Mouse (Mus musculus): ENCODE results near the gene Grk2.
"Not testable (repeated sequence)": the region's sequence is repeated elsewhere in the genome, so short reads cannot be mapped to it uniquely, and the experiment has no call there.

The Grk2 gene

DNA sequence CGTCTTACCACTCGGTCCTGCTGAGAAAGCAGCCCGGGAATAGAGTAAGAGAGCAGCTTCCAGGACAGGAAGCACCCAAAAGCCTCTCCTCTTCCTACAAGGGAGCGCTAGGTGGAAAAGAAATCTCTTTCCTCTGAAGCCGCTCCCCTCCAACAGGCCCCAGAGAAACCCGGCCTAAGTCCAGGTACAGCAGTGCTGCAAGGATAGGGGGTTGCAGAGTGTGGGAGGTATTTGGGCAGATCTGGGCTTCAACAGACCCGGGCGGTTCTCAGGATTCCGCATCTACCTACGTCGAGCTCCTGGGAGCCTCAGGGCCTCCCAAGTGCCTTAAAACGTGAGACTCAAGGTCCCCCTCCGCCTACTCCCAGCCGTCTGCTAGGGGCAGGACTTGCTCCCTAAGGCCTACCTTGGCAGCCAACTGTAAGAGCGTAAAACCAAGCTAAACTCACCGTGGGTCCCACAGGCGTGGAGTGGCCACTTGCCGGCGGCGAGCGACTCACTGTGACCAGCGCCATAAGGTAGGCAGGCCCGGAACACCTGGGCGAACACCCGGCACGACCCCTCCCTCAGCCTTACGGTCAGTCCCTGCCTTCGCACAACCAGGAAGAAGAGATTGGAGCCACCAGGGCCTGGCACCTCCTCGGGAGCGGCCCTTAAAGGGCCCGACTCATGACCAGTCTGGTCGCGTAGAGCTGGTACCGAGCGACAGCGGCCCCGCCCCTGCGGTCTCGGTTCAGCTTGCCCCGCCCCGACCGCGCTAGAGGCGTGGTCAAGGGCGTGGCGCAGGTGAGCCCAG is 37.3 kb downstream of the Grk2 start, which contains the start of gene Ssh3:
Ssh3 (minus strand) TSS at position 615 of the 796 bp plus-strand sequence.
- peak; percentile 31 for DNase-seq (ENCODE audit: low spot score)

DNA sequence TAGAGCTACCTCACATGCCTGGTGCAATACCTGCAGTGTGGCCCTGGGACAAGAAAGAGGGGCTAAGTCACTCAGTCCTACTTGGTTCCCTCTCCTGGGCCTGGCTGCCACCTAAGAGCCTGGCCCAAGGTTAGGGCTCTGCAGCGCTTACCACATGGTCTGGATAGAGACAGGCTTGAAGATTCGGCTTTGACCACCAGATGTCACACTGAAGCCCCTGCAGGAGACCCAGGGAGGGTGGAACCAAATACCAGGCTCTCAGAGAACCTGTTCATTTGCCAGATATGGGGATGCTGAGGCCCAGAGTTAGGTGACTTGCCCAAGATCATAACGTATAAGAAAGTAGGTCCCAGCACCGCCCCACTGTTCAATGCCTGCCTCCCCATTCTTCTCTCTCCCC is 40.1 kb downstream of the Grk2 start:
- DNase-seq (ENCODE audit: low spot score), result no peak

DNA sequence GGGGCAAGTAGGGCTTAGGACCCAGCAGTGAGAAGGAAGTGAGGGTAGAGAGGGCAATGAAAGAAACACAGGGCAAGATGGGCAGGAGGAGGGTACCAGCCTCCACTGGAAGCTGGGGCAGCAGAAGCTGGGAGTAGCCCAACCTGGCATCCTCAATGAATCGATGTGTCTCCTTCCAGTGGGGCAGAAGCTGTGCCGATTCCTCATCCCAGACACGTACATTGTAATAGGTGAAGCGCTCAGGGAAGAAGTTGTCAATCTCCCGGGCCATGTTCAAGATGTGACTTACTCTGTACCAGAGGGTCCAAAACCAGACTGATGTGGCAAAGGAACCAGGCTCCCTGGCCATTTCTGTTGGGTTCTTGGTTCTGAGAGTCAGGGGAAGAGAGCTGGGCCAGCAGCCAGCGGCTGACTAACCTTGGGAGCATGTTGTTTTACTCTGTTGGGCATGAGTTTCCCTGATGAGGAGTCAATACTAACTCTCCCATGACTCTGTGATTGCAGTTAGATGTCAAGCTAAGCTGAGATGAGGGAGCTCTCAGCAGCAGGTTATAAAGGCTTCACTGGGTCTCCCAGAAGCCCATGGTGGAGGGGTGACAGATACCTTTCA is 41.7 kb downstream of the Grk2 start:
- DNase-seq (ENCODE audit: low spot score), result no peak

DNA sequence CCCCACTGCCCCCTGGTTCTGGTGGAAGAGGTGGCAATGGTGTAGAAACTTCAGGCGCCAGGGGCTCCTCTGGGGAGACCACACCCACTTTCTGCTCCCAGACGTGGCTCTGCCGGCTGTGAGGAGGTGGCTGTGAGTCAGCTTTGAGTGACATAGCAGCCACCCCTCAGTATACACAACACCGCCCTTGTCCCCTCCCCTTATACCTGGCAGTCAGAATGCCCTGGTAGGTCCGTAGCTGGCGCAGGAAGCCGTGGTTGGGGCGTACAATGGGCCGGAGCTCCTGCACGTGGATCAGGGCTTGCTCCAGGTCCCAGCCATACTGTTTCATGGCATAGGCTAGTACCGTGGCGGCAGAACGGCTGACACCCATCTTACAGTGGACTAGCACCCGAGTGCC is 42.3 kb downstream of the Grk2 start:
- no peak for DNase-seq (ENCODE audit: low spot score)

DNA sequence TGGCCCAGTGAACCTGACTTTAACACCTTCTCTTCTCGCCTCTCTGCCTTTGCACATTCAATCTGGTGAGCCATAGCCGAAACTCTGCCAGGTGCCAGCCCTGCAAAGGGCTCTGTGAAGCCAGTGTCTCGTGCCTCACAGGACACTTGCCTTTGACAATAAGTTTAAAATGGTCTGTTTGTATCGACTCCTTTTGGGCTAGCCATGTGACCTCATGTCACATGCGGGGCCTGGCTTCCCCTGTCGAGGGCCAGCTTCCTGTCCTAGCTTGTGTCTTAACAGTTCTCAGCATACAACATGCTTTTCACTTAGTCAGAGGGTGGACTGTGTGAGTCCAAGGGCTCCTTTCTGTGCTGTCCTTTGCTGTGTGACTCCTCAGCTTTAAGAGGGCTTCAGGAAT is 43.3 kb downstream of the Grk2 start:
- DNase-seq (ENCODE audit: low spot score), result no peak

DNA sequence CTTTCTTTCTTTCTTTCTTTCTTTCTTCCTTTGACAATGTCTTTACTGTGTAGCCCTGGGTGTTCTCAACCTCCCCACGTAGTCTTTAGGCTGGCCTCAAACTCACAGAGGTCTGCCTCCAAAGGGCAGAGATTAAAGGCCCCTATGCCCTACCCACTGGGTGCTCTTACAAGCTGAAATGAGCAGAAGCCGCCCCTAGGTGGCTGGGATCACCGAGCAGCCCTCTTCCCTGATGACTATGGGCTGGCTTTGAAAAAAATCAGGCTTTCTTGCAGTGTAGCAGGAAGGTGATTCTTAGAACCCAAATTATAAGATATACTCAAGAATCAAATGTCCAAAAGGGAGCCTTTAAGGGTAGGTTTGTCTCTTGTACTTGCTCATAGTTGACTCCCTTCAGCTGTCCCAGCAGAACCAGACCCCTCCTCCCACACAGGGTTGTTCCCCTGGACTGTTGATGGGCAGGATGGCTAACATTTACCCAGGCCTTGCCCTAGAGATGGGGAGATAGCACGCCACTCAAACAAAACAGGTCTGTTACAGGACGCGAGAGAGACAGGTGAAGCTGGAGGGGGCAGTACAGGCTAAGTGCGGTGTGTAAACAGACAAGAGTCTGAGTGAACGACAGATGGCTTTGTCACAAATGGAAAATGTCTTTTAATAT is 44.9 kb downstream of the Grk2 start:
- no peak for DNase-seq (ENCODE audit: low spot score)

DNA sequence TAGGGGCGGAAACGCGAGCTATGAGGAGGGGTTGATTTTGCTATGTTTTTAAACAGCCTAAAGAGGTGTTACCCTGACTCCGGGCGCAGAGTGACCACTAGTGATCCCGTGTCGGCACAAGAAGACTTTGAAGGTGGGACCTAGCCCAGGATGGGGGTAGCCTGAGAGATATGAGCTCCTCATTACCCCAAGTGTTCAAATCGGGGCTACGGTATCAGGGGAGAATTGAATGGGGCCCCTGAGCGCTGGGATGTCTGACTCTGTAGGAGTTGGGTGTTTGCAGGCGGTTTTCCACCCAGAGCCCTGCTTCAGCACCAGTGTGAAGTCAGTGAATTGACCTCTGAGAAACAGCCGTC is 48.1 kb downstream of the Grk2 start:
- DNase-seq (ENCODE audit: low spot score), result no peak

DNA sequence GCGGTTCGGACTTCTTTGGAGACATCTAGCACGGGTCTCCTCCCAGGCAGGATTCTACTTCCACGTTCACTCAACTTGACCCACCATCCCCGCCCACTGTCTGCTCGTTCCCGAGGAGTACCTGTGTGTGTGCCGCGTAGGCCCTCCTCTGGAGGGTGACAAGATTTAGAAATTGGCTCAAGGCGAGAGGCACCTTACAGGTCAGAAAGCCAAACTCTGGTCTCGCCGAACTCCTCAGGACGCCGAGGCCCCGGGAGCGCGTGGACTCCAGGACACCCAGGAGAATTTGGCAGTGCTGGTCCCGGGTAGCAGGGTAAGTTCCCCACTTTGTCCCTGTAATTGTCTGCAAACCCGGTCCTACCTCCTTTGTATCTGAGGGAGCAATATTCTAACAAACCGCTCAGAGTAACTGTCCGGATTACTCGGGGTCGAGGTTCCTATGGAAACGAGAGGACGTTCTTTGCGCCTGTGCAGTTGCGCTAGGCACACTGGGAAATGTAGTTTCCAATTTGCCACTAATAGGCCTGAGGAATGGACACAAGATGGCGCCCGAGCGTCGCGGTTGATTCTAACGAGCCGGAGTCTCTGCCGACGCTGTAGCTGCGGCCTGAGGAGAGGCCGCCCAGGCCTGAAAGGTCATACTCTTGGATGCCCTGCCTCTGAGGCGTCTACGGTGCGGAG is 48.7 kb downstream of the Grk2 start:
- peak; percentile 95 for DNase-seq (ENCODE audit: low spot score)

DNA sequence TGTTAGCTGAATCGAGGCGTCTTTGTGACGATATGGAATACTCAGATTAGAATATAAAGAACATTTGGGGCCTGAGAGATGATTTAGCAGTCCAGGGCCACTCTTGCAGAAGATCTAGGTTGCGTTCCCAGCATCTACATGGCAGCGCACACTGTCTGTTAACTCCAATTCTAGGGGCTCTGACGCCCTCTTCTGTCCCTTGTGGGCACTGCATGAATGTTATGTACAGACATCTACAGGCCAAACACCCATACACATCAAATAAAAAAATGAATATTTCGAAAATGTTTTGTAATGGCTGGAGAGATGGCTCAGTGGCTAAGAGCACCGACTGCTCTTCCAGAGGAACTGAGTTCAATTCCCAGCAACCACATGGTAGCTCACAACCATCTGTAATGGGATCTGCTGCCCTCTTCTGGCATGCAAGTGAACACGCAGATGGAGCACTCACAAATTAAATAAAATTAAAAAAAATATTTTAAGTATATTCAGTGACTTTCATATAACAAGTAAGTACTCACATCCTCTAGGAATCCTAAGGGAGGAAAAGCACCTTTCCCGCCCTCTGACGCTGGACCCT is 50.3 kb downstream of the Grk2 start:
- DNase-seq (ENCODE audit: low spot score), result no peak

DNA sequence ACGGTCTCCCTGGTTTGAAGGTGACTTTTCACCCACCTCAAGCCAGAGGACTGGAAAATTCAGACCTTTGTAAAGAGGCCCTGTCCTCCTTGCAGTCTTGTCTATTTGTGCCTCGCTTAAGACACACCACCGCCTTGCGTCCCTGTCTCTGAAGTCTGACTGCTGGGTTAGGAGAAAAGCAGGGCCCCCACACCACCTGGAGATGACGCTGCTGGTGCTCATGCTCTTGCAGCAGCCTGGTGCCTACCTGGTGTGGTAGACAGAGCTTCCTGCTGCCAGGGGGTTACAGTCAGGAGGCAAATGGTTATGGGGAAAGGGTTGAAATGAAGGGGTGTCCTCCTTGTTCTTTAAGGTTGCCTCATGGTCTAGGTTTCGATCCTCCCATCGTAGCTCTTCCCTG is 51.8 kb downstream of the Grk2 start:
- DNase-seq (ENCODE audit: low spot score), result no peak

DNA sequence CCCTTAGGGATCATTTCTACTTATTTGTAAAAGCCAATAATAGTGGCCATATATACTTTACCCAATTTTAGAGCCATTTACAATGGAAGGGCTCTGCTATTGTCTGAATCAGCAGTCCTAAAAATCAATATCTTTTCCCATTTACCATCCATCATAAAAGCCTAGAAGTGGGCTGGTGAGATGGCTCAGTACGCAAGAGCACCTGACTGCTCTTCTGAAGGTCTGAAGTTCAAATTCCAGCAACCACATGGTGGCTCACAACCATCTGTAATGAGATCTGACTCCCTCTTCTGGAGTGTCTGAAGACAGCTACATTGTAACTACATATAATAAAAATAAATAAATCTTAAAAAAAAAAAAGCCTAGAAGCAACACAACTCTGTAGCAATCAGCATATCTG is 57.3 kb downstream of the Grk2 start:
- not testable (repeated sequence) for DNase-seq (ENCODE audit: low spot score)

DNA sequence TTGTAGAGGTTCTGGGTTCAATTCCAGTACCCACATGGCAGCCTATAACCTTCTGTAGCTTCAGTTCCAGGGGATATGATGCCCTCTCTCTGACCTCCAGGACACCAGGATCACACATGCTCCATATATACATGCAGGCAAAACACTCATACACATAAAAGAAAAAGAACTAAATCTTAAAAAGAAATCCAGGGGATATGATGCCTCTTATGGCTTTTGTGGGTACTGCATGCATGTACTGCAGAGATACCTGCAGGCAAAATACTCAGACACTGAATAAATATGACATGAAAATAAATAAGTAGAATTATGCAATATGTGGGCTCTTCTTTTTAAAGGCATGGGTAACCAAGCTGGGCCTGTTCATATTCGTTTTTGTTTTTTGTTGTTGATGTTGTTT is 59.0 kb downstream of the Grk2 start:
- no peak for DNase-seq (ENCODE audit: low spot score)

DNA sequence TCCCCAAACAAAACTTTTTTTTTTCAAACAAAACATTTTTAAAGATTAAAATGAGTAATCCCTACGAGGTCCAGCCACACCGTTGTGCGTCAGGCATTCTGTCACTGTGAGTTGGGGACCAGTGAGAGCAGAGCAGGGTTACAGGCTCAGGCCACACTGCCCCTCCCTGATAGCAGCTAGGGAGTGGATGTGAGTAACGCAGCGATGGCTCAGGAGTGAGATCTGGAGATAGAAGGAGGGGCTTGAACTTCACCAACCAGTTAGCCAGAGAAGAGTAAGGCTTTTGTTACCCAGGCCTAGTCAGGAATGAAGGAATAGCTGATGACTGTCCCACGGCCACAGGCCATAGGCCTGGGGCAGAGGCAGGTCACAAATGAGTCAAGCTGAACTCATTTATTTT is 61.2 kb downstream of the Grk2 start:
- DNase-seq (ENCODE audit: low spot score), result no peak

DNA sequence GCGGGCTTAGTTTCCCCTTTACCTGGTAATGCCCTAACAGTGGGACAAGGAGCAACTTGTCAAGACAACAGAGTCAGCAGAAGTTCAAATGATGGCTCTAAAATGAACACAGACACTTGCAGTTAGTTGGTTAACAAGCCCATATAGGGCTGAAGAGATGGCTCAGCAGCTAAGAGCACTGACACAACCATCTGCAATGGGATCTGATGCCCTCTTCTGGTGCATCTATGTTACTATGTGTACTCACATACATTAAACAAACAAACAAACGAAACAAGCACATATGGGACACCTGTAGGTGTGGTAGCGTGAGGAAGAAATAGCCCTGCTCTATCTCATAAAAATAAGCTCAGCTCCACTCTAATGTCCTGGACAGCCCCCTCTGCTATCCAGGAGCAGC is 63.6 kb downstream of the Grk2 start:
- no peak for DNase-seq (ENCODE audit: low spot score)

DNA sequence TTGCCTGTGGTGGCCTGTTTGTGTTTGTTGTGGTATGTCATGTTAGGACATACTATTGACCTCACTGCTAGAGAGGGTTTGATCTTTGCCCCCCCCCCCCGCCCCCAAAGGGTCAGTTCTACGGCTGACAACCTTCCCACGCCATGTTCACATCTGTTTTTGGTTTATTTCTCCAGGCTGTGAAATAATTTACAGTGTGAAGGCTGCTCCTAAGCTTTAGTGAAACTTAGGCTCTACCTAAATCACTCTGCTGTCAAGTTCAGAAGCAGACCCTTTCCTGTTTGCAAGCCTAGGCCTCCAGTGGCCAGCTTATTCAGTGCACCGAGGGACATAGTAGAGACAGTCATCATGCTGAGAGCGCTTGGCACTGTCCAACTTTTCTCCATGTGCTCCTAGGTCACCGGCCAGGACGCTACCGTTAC is 65.8 kb downstream of the Grk2 start:
- no peak for DNase-seq (ENCODE audit: low spot score)
